Comparison of ENCODE assay signal across 7 mouse cellular contexts in genomic region chr1:39217584-39217983, GRCm38 (mm10). TPM values are rescaled to one million over a fixed set of nuclear protein-coding genes. Genes with fewer than 3 reads are reported as not detected.
DNase-seq lines count a peak whose midpoint lies in the region; ATAC-seq and TF ChIP-seq lines count a peak whose summit lies in the region.

No protein-coding gene starts in this region.

- no peaks in the 10 kb centered on the region for H3K9me3 ChIP-seq in kidney, embryonic 15.5 days (replicated peaks)

- H3K4me2 ChIP-seq in kidney, embryonic 15.5 days, result no peak overlapping the region

- H3K4me3 ChIP-seq in kidney, adult 2 months (ENCODE audit: insufficient read depth, low read depth, low read length), result no peak overlapping the region
- H3K4me3 ChIP-seq in kidney, embryonic 15.5 days (replicated peaks), result no peak overlapping the region

- no peak for ATAC-seq in kidney, embryonic 15.5 days (replicated peaks; ENCODE audit: low FRiP score)

- no peak for TF ChIP-seq POLR2A in kidney, adult 2 months (IDR thresholded peaks at IDR 0.05; ENCODE audit: low read depth, low read length)

- no peak overlapping the region for H3K9ac ChIP-seq in kidney, embryonic 15.5 days

- 86% methylated on average over 3 of the region's 3 CpGs for WGBS in kidney, adult 2 months
- WGBS in kidney, embryonic 15.5 days, result 84% methylated on average over 3 of the region's 3 CpGs

- no peaks in the 10 kb centered on the region for H3K27me3 ChIP-seq in kidney, adult 2 months (replicated peaks; ENCODE audit: control insufficient read depth, insufficient read depth, low read length)
- H3K27me3 ChIP-seq in kidney, embryonic 15.5 days, result no peaks in the 10 kb centered on the region

- no peak for DNase-seq in kidney, adult 2 months
- DNase-seq in right cerebral cortex, postnatal 4 days, result peak; percentile 24
- no peak for DNase-seq in right cerebral cortex, postnatal 25 days
- DNase-seq in R1 (ENCODE audit: low read depth, low spot score), result peak; percentile 55
- peak; percentile 67 for DNase-seq in testis, postnatal 10 days (ENCODE audit: low spot score)
- DNase-seq in layer of hippocampus, postnatal 25 days (ENCODE audit: extremely low spot score in 1 of 2, low spot score in 1 of 2), result no peak

- TF ChIP-seq CTCF in kidney, adult 2 months (conservative IDR thresholded peaks at IDR 0.05; ENCODE audit: insufficient read depth, insufficient read length, low read depth, low read length), result peak; percentile 30

- H3K4me1 ChIP-seq in kidney, adult 2 months (ENCODE audit: control insufficient read depth, insufficient read depth, low read length), result no peaks in the 10 kb centered on the region
- no peaks in the 10 kb centered on the region for H3K4me1 ChIP-seq in kidney, embryonic 15.5 days

- no peaks in the 10 kb centered on the region for H3K36me3 ChIP-seq in kidney, adult 2 months (ENCODE audit: control insufficient read depth, insufficient read depth, low read length)
- no peaks in the 10 kb centered on the region for H3K36me3 ChIP-seq in kidney, embryonic 15.5 days

- no peak overlapping the region for H3K27ac ChIP-seq in kidney, adult 2 months (ENCODE audit: insufficient read depth, low read depth, low read length)
- H3K27ac ChIP-seq in kidney, embryonic 15.5 days, result no peak overlapping the region

RNA-seq across cellular contexts. Expression of gene Npas2, which starts 24.1 kb away (rescaled TPM):
- polyA plus RNA-seq in kidney, adult 2 months (2012; rRNA removed), result 4.4 and 4.5 TPM in 2 replicates
- 0.92 and 1.2 TPM in 2 replicates for polyA plus RNA-seq in kidney, embryonic 15.5 days (2015; fragmentation: Nextera tagmentation; extraction: Ambion mirVana)
- total RNA-seq in layer of hippocampus, postnatal 25 days (2021), result 10 to 100 TPM; 28.0 to 30.4 TPM

Comparison
In these comparisons a context has a peak if more than half of its experiments do, and no peak if none do; other contexts are left out.
1. DNase-seq: peak in right cerebral cortex, postnatal 4 days (single experiment), R1 (single experiment) and testis, postnatal 10 days (single experiment); none in kidney, adult 2 months (single experiment), right cerebral cortex, postnatal 25 days (single experiment) and layer of hippocampus, postnatal 25 days (0 of 2).